31 mouse cellular contexts compared by ENCODE assay signal in the genomic region with DNA sequence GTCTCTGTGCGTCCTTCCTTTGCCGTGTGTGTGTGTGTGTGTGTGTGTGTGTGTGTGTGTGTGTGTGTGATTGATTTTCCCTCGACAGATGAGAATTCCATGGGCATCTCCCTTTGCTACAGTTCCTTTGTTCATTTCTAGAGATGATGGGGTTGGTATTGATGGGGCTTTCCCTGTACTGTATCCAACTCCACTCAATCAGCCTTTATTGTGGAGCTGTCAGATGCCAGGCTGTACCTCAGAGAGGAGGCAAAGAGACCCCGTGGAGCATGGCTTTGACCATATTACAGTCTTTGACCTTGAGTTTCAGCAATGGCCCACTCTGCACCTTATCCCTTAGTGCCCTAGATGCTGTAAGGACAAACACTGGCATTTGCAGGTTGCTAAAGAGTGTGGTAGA.
DNase-seq lines count a peak whose midpoint lies in the region; ATAC-seq and TF ChIP-seq lines count a peak whose summit lies in the region.
"Had no signal": no experiment of that assay in that cellular context is flagged by ENCODE, and none has a peak within 500 bp of the region (broad histone marks: within the 10 kb centered on the region; RNA-seq: fewer than 3 reads in every experiment).

No protein-coding gene starts in this region.

- WGBS in heart, embryonic 10.5 days: 73% methylated on average over 4 of the region's 4 CpGs
- WGBS in neural tube, embryonic 12.5 days: 52% methylated on average over 4 of the region's 4 CpGs
- 20% methylated on average over 3 of the region's 4 CpGs for WGBS in hindbrain, postnatal 0 days

- H3K9me3 ChIP-seq in heart, embryonic 10.5 days: no peaks in the 10 kb centered on the region
- H3K9me3 ChIP-seq in neural tube, embryonic 12.5 days: no peaks in the 10 kb centered on the region
- H3K9me3 ChIP-seq in hindbrain, postnatal 0 days (ENCODE audit: low read length): no peaks in the 10 kb centered on the region
- H3K9me3 ChIP-seq: embryonic facial prominence, embryonic 10.5 days; embryonic facial prominence, embryonic 13.5 days; forebrain, embryonic 13.5 days; heart, embryonic 13.5 days; intestine, embryonic 15.5 days had no signal

- H3K4me1 ChIP-seq in heart, embryonic 10.5 days: peaks cover 36% of the 10 kb centered on the region
- H3K4me1 ChIP-seq in neural tube, embryonic 12.5 days: peaks cover 10% of the 10 kb centered on the region; the same call in 1 of the 2 replicates
- H3K4me1 ChIP-seq in hindbrain, postnatal 0 days (ENCODE audit: insufficient read depth, low read length): 0 out of 2 replicates have a peak, but pooled peaks cover 5% of the 10 kb centered on the region
- H3K4me1 ChIP-seq: embryonic facial prominence, embryonic 13.5 days; forebrain, embryonic 13.5 days; intestine, embryonic 15.5 days had no signal

- no peak overlapping the region for H3K9ac ChIP-seq in neural tube, embryonic 12.5 days
- H3K9ac ChIP-seq in hindbrain, postnatal 0 days (replicated peaks; ENCODE audit: low read length): no peak overlapping the region
- H3K9ac ChIP-seq: embryonic facial prominence, embryonic 13.5 days; forebrain, embryonic 13.5 days; forebrain, postnatal 0 days; intestine, embryonic 15.5 days had no signal

- H3K4me2 ChIP-seq in neural tube, embryonic 12.5 days (replicated peaks): no peak overlapping the region
- H3K4me2 ChIP-seq in hindbrain, postnatal 0 days (ENCODE audit: low read depth, low read length): no peak overlapping the region
- H3K4me2 ChIP-seq: embryonic facial prominence, embryonic 13.5 days; forebrain, embryonic 13.5 days; heart, embryonic 13.5 days; intestine, embryonic 15.5 days had no signal

- no peak for TF ChIP-seq CTCF in hindbrain, postnatal 0 days (IDR thresholded peaks at IDR 0.05; ENCODE audit: low read depth)

- DNase-seq in heart, adult 11 months: peak; percentile 31
- DNase-seq in heart, embryonic 10.5 days (ENCODE audit: low spot score): no peak
- DNase-seq in neural tube, embryonic 10.5 days (ENCODE audit: extremely low spot score, low spot score): no peak
- DNase-seq in hindbrain, postnatal 0 days (ENCODE audit: low spot score): no peak
- DNase-seq in right cerebral cortex, adult 2 months (ENCODE audit: low spot score in 2 of 2): no peak
- no peak for DNase-seq in left cerebral cortex, postnatal 4 days
- DNase-seq: adrenal gland, postnatal 10 days; adrenal gland, postnatal 36 days; B cell, adult 2 months; cerebellum, adult 11 months; cerebellum, adult 2 months; cerebellum, postnatal 10 days; cerebellum, postnatal 36 days; embryo, embryonic 11 days; forebrain, postnatal 0 days; gastrocnemius, adult 2 months; gastrocnemius, postnatal 14 days; heart, adult 18-20 months; heart, postnatal 14 days; heart, postnatal 4 days; kidney, adult 11 months had no signal

- H3K27me3 ChIP-seq in heart, embryonic 10.5 days (ENCODE audit: insufficient read depth, poor library complexity, severe bottlenecking): no peaks in the 10 kb centered on the region
- H3K27me3 ChIP-seq in neural tube, embryonic 12.5 days (replicated peaks): no peaks in the 10 kb centered on the region
- no peaks in the 10 kb centered on the region for H3K27me3 ChIP-seq in hindbrain, postnatal 0 days (ENCODE audit: insufficient read depth, low read length)
- H3K27me3 ChIP-seq: CH12.LX; embryonic facial prominence, embryonic 13.5 days; forebrain, embryonic 13.5 days; heart, embryonic 13.5 days; intestine, embryonic 15.5 days; Patski had no signal

- no peak overlapping the region for H3K27ac ChIP-seq in heart, embryonic 10.5 days
- H3K27ac ChIP-seq in neural tube, embryonic 12.5 days: no peak overlapping the region
- no peak overlapping the region for H3K27ac ChIP-seq in hindbrain, postnatal 0 days
- H3K27ac ChIP-seq: embryonic facial prominence, embryonic 10.5 days; embryonic facial prominence, embryonic 13.5 days; forebrain, embryonic 13.5 days; gastrocnemius, adult 2 months; intestine, embryonic 15.5 days had no signal

- intact Hi-C loops in left cerebral cortex, postnatal 4 days (cut with DNase I): no loop called here

- H3K4me3 ChIP-seq in heart, embryonic 10.5 days: no peak overlapping the region
- H3K4me3 ChIP-seq in neural tube, embryonic 12.5 days: no peak overlapping the region
- no peak overlapping the region for H3K4me3 ChIP-seq in hindbrain, postnatal 0 days (ENCODE audit: low read length)
- H3K4me3 ChIP-seq: embryonic facial prominence, embryonic 10.5 days; embryonic facial prominence, embryonic 13.5 days; erythroblast, embryonic 14.5 days; forebrain, embryonic 13.5 days; gastrocnemius, adult 2 months; heart, embryonic 13.5 days; intestine, embryonic 15.5 days had no signal

- ATAC-seq in neural tube, embryonic 12.5 days (ENCODE audit: low FRiP score, low read depth): peak; percentile 80
- peak; percentile 24; the same call in 1 of the 2 replicates for ATAC-seq in hindbrain, postnatal 0 days
- ATAC-seq: forebrain, embryonic 13.5 days; forebrain, postnatal 0 days; intestine, embryonic 15.5 days had no signal

- H3K36me3 ChIP-seq in heart, embryonic 10.5 days: no peaks in the 10 kb centered on the region
- no peaks in the 10 kb centered on the region for H3K36me3 ChIP-seq in neural tube, embryonic 12.5 days
- no peaks in the 10 kb centered on the region for H3K36me3 ChIP-seq in hindbrain, postnatal 0 days (ENCODE audit: insufficient read depth, low read length)
- H3K36me3 ChIP-seq: embryonic facial prominence, embryonic 10.5 days; embryonic facial prominence, embryonic 13.5 days; G1E; heart, embryonic 13.5 days; intestine, embryonic 15.5 days had no signal
